Mouse (Mus musculus) limb, embryonic 11.5 days (tissue): ENCODE measurements around the gene Tcea3. TPM values are rescaled to one million over a fixed set of nuclear protein-coding genes. Genes with fewer than 3 reads are reported as not detected.

Source experiments
- ATAC-seq: fragments of 200-750 bp; cut with Nextera tagmentation; 2 replicates; pipeline ENCODE4 v1.8.0; 2017; ENCODE audit warnings: low read depth; ENCODE audit not compliant: insufficient number of reproducible peaks, low FRiP score, low TSS enrichment
- DNase-seq: peaks from one replicate; pipeline ENCODE4 v3.0.0-alpha.2; 2015; ENCODE audit warnings: low spot score
- H3K27ac ChIP-seq: fragments of 300-500 bp; sonication (generic); replicated peaks from 2 replicates; pipeline ENCODE4 v1.5.1; 2014; ENCODE audit warnings: low read depth, mild to moderate bottlenecking, low read length
- H3K27me3 ChIP-seq: fragments of 300-500 bp; sonication (generic); 2 replicates; pipeline ENCODE4 v1.6.1; 2014; ENCODE audit warnings: mild to moderate bottlenecking, low read length, mixed read lengths; ENCODE audit not compliant: control insufficient read depth, insufficient read depth
- H3K36me3 ChIP-seq: fragments of 300-500 bp; sonication (generic); 2 replicates; pipeline ENCODE4 v1.6.1; 2014; ENCODE audit warnings: mild to moderate bottlenecking, low read length, moderate library complexity, mixed read lengths; ENCODE audit not compliant: control insufficient read depth, insufficient read depth
- H3K4me1 ChIP-seq: fragments of 300-500 bp; sonication (generic); 2 replicates; pipeline ENCODE4 v1.6.1; 2014; ENCODE audit warnings: low read length, mixed read lengths; ENCODE audit not compliant: control insufficient read depth, insufficient read depth
- H3K4me2 ChIP-seq: fragments of 300-500 bp; sonication (generic); 2 replicates; pipeline ENCODE4 v1.6.1; 2014; ENCODE audit warnings: low read depth, mild to moderate bottlenecking, moderate library complexity; ENCODE audit not compliant: severe bottlenecking
- H3K4me3 ChIP-seq: fragments of 300-500 bp; sonication (generic); 2 replicates; pipeline ENCODE4 v1.5.1; 2014; ENCODE audit warnings: low read depth, low read length
- H3K9ac ChIP-seq: fragments of 300-500 bp; sonication (generic); 2 replicates; pipeline ENCODE4 v1.6.1; 2014; ENCODE audit warnings: mild to moderate bottlenecking, low read length
- H3K9me3 ChIP-seq: fragments of 300-500 bp; sonication (generic); 2 replicates; pipeline ENCODE4 v1.6.1; 2016; ENCODE audit warnings: low read length; ENCODE audit not compliant: control insufficient read depth
- WGBS: fragments of 180-500 bp; shearing (Covaris S2); extraction: QIAGEN DNeasy Blood & Tissue Kit; methylation state at CpG from one replicate; pipeline ENCODE4 v1.1.7; 2014; 5-methylcytosine and 5-hydroxymethylcytosine counted together
- polyA plus RNA-seq: library from polyadenylated mRNA; unstranded; fragments of >200 nt; fragmentation: Nextera tagmentation; extraction: Ambion mirVana; gene quantifications from 2 replicates; pipeline ENCODE4 v1.2.1, GENCODE M21; 2014

Tcea3 gene
- polyA plus RNA-seq, 1 experiment from 2014 or later = 3.1 TPM

GRCm38 (mm10) chr4:136224240-136224559, 23.3 kb upstream of the Tcea3 start:
- ATAC-seq (no peak), DNase-seq (no peak)
- no peak overlapping the region for H3K27ac ChIP-seq

GRCm38 (mm10) chr4:136224677-136225460, 22.7 kb upstream of the Tcea3 start:
- Histone ChIP-seq H3K4me2 (no peak overlapping the region), H3K4me1 (peaks cover 12% of the 10 kb centered on the region), H3K27me3 (no peaks in the 10 kb centered on the region), H3K9ac (no peak overlapping the region), H3K36me3 (no peaks in the 10 kb centered on the region), H3K27ac (no peak overlapping the region), H3K4me3 (no peak overlapping the region), H3K9me3 (no peaks in the 10 kb centered on the region)
- WGBS = 83% methylated on average over 23 of the region's 23 CpGs
- DNase-seq = no peak
- ATAC-seq = no peak

More at GRCm38 (mm10) chr4:136224240-136224559, 23.3 kb upstream of the Tcea3 start:
- WGBS = 77% methylated on average over 5 of the region's 5 CpGs
- Histone ChIP-seq H3K36me3 (no peaks in the 10 kb centered on the region), H3K4me1 (peaks cover 16% of the 10 kb centered on the region), H3K4me2 (no peak overlapping the region), H3K9me3 (no peaks in the 10 kb centered on the region), H3K9ac (no peak overlapping the region), H3K27me3 (peaks cover 3% of the 10 kb centered on the region; the same call in 1 of the 2 replicates), H3K4me3 (no peak overlapping the region)

GRCm38 (mm10) chr4:136227408-136227807, 20.1 kb upstream of the Tcea3 start:
- DNase-seq (no peak), ATAC-seq (no peak)
- H3K36me3 ChIP-seq = no peaks in the 10 kb centered on the region
- H3K27me3 ChIP-seq = no peaks in the 10 kb centered on the region
- H3K4me1 ChIP-seq = peaks cover 9% of the 10 kb centered on the region; the same call in 1 of the 2 replicates
- whole genome bisulfite sequencing = 85% methylated on average over 7 of the region's 7 CpGs
- H3K27ac ChIP-seq = no peak overlapping the region
- H3K9ac ChIP-seq = no peak overlapping the region
- H3K4me3 ChIP-seq = no peak overlapping the region
- H3K4me2 ChIP-seq = no peak overlapping the region
- no peaks in the 10 kb centered on the region for H3K9me3 ChIP-seq

- no peak for ATAC-seq
- Histone ChIP-seq H3K4me2 (no peak overlapping the region), H3K4me1 (peaks cover 8% of the 10 kb centered on the region; the same call in 1 of the 2 replicates), H3K36me3 (no peaks in the 10 kb centered on the region), H3K27ac (no peak overlapping the region), H3K4me3 (no peak overlapping the region), H3K27me3 (no peaks in the 10 kb centered on the region), H3K9me3 (no peaks in the 10 kb centered on the region), H3K9ac (no peak overlapping the region)
- WGBS = 72% methylated on average over 5 of the region's 5 CpGs
- no peak for DNase-seq
These were observed 18.9 kb upstream of the Tcea3 start for GRCm38 (mm10) chr4:136228640-136229039.

GRCm38 (mm10) chr4:136238669-136239068, 8.9 kb upstream of the Tcea3 start:
- H3K4me2 ChIP-seq = peak overlapping the region; percentile 2; the same call in 1 of the 2 replicates
- no peak for DNase-seq
- no peaks in the 10 kb centered on the region for H3K36me3 ChIP-seq
- H3K4me1 ChIP-seq = peaks cover 6% of the 10 kb centered on the region; the same call in 1 of the 2 replicates
- no peaks in the 10 kb centered on the region; the same call in 1 of the 2 replicates for H3K9me3 ChIP-seq
- no peak for ATAC-seq
- no peak overlapping the region for H3K27ac ChIP-seq
- 0 out of 2 replicates have a peak overlapping the region, but pooled peaks have one; percentile 3 for H3K4me3 ChIP-seq
- no peak overlapping the region for H3K9ac ChIP-seq
- 6% methylated on average over 13 of the region's 13 CpGs for WGBS
- peaks cover 30% of the 10 kb centered on the region for H3K27me3 ChIP-seq

- Histone ChIP-seq H3K27ac (no peak overlapping the region), H3K4me1 (peaks cover 6% of the 10 kb centered on the region; the same call in 1 of the 2 replicates), H3K4me2 (no peak overlapping the region), H3K36me3 (no peaks in the 10 kb centered on the region), H3K9ac (no peak overlapping the region), H3K4me3 (no peak overlapping the region), H3K27me3 (peaks cover 30% of the 10 kb centered on the region), H3K9me3 (no peaks in the 10 kb centered on the region; the same call in 1 of the 2 replicates)
- no peak for DNase-seq
- WGBS = 59% methylated on average over 9 of the region's 9 CpGs
- ATAC-seq = no peak
These were observed 8.4 kb upstream of the Tcea3 start for GRCm38 (mm10) chr4:136239111-136239510.

GRCm38 (mm10) chr4:136239622-136240021, 7.9 kb upstream of the Tcea3 start:
- H3K36me3 ChIP-seq = no peaks in the 10 kb centered on the region
- ATAC-seq = no peak

GRCm38 (mm10) chr4:136240123-136240522, 7.4 kb upstream of the Tcea3 start:
- peaks cover 31% of the 10 kb centered on the region for H3K27me3 ChIP-seq

More at GRCm38 (mm10) chr4:136239622-136240021, 7.9 kb upstream of the Tcea3 start:
- Histone ChIP-seq H3K4me1 (peaks cover 6% of the 10 kb centered on the region; the same call in 1 of the 2 replicates), H3K9me3 (no peaks in the 10 kb centered on the region; the same call in 1 of the 2 replicates), H3K4me3 (no peak overlapping the region), H3K27ac (no peak overlapping the region), H3K27me3 (peaks cover 30% of the 10 kb centered on the region), H3K4me2 (no peak overlapping the region), H3K9ac (no peak overlapping the region)
- WGBS = 19% methylated on average over 8 of the region's 8 CpGs
- peak; percentile 84 for DNase-seq

More at GRCm38 (mm10) chr4:136240123-136240522, 7.4 kb upstream of the Tcea3 start:
- Histone ChIP-seq H3K4me3 (no peak overlapping the region), H3K9me3 (no peaks in the 10 kb centered on the region; the same call in 1 of the 2 replicates), H3K36me3 (no peaks in the 10 kb centered on the region), H3K9ac (no peak overlapping the region), H3K4me1 (peaks cover 6% of the 10 kb centered on the region; the same call in 1 of the 2 replicates), H3K4me2 (no peak overlapping the region), H3K27ac (no peak overlapping the region)
- ATAC-seq = no peak
- no peak for DNase-seq
- 64% methylated on average over 14 of the region's 14 CpGs for WGBS
